Mouse (Mus musculus): ENCODE measurements around the gene Erv3. TPM values are rescaled to one million over a fixed set of nuclear protein-coding genes. Genes with fewer than 3 reads are reported as not detected.

The Erv3 gene
- polyA plus RNA-seq, 1 experiment from 2014 or later, result not detected

DNA sequence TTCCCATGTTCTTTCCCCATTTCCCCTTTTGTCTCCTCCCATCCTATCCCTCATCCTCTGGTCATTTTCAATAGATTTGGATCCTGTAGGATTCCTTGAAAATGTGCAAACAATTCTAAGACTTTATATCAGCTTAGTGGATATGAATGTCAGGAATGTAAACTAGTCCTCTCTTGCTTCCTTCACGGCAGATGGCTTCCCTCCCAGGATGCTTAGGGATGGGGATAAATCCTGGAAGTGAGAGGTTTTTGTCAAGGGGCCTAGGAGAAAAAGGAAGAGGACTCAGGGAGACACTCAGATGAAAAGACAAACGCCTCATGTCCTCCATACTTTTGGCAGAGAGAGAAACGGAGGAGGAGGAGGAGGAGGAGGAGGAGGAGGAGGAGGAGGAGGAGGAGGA, 42.9 kb upstream of the Erv3 start:
- Histone ChIP-seq H3K27me3 (ENCODE audit: control insufficient read depth, insufficient read depth, low read length) (no peaks in the 10 kb centered on the region), H3K9me3 (ENCODE audit: control insufficient read depth, low read length) (no peaks in the 10 kb centered on the region), H3K27ac (replicated peaks; ENCODE audit: low read depth, low read length) (no peak overlapping the region), H3K4me2 (ENCODE audit: low read depth, severe bottlenecking) (no peak overlapping the region), H3K36me3 (ENCODE audit: control insufficient read depth, insufficient read depth, low read length) (no peaks in the 10 kb centered on the region), H3K4me3 (ENCODE audit: low read depth, low read length) (no peak overlapping the region), H3K9ac (ENCODE audit: low read length) (no peak overlapping the region), H3K4me1 (ENCODE audit: control insufficient read depth, insufficient read depth, low read length) (no peaks in the 10 kb centered on the region)
- WGBS, result 39% methylated on average over 2 of the region's 3 CpGs
- no peak for ATAC-seq (ENCODE audit: insufficient number of reproducible peaks, low FRiP score, low TSS enrichment, low read depth)
- DNase-seq (ENCODE audit: low spot score), result no peak

DNA sequence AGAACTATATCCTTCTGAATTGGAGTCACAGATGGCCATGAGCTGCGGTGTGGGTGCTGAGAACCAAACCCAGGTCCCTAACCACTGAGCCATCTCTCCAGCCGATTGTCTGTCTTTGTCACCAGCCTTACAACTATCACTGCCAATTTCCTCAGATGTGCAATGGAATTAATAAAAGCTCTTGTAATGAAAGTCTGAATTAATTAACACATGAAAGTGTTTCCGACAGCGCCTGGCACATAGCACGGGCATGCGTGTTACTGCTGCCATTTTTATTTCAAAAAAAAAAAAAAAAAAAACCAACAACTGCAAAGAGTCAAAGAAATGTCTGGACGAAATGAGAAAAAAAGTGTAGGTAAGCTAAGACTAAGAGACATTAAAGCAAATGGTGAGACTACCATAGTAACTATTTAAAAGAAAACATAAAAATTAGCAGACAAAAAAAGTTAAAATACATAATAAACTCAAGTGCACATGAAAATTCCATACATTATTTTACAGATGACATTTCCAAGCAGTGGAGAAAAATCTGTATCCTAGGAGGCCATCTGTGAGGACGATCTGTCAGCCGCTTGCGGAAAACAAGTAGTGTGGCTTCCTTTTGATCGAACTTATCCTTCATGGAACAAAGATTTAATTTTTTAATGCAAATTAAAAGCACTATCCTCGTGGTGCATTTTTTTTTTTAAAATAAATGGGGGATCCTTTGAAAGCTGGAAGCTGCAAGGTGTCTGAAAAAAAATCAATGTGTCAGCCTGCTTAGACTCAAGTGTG, 38.0 kb upstream of the Erv3 start:
- H3K4me2 ChIP-seq (ENCODE audit: low read depth, severe bottlenecking), result no peak overlapping the region
- H3K9ac ChIP-seq (ENCODE audit: low read length), result no peak overlapping the region
- DNase-seq (ENCODE audit: low spot score) (no peak), ATAC-seq (ENCODE audit: insufficient number of reproducible peaks, low FRiP score, low TSS enrichment, low read depth) (no peak)
- no peaks in the 10 kb centered on the region for H3K4me1 ChIP-seq (ENCODE audit: control insufficient read depth, insufficient read depth, low read length)
- H3K27me3 ChIP-seq (ENCODE audit: control insufficient read depth, insufficient read depth, low read length), result no peaks in the 10 kb centered on the region
- H3K36me3 ChIP-seq (ENCODE audit: control insufficient read depth, insufficient read depth, low read length), result no peaks in the 10 kb centered on the region
- 92% methylated on average over 12 of the region's 12 CpGs for WGBS
- no peak overlapping the region for H3K27ac ChIP-seq (replicated peaks; ENCODE audit: low read depth, low read length)
- no peak overlapping the region for H3K4me3 ChIP-seq (ENCODE audit: low read depth, low read length)
- no peaks in the 10 kb centered on the region for H3K9me3 ChIP-seq (ENCODE audit: control insufficient read depth, low read length)

DNA sequence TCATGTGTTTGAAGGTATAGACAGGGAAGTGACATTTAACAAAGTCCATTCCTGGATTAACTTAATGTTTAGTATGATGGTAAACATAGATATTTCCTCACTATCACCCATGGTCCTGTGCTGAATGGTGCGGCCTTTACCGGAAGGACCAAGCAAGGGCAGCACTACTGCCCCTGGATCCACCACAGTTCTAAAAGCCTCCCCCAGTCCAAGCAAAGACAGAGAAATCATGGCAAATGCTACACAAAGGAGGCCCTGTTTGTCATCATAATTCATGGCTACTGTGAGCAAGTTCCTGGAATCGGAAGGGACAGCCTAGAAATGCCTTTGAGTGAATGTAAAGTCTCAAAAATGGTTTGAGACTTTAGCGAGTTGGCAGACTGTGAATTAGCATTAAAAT, 36.5 kb upstream of the Erv3 start:
- no peak overlapping the region for H3K27ac ChIP-seq (replicated peaks; ENCODE audit: low read depth, low read length)
- no peak for ATAC-seq (ENCODE audit: insufficient number of reproducible peaks, low FRiP score, low TSS enrichment, low read depth)
- no peak overlapping the region for H3K9ac ChIP-seq (ENCODE audit: low read length)
- WGBS, result 92% methylated on average over 4 of the region's 4 CpGs
- no peaks in the 10 kb centered on the region for H3K9me3 ChIP-seq (ENCODE audit: control insufficient read depth, low read length)
- H3K27me3 ChIP-seq (ENCODE audit: control insufficient read depth, insufficient read depth, low read length), result no peaks in the 10 kb centered on the region
- no peak overlapping the region for H3K4me3 ChIP-seq (ENCODE audit: low read depth, low read length)
- no peaks in the 10 kb centered on the region; the same call in 1 of the 2 replicates for H3K4me1 ChIP-seq (ENCODE audit: control insufficient read depth, insufficient read depth, low read length)
- no peak for DNase-seq (ENCODE audit: low spot score)
- no peak overlapping the region for H3K4me2 ChIP-seq (ENCODE audit: low read depth, severe bottlenecking)
- no peaks in the 10 kb centered on the region for H3K36me3 ChIP-seq (ENCODE audit: control insufficient read depth, insufficient read depth, low read length)

DNA sequence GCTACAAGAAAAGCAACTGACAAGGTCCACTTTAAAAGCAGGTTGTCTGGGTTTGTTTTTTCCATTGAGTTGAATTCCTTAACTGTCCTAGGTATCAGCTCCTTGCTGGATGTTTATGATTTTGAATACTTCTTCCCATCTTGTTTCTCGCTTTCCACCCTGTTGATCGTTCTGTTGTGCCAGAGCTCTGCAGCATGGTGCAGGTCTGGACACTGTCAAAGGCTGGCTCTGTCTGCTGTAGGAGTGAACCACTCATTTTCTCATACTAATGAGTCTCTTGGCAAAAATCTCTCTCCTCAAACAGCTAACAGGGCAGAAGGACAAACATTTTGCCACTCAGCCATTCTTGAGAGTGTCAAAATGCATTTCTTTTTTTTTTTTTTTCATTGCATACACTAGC, 35.6 kb upstream of the Erv3 start:
- H3K4me1 ChIP-seq (ENCODE audit: control insufficient read depth, insufficient read depth, low read length), result no peaks in the 10 kb centered on the region; the same call in 1 of the 2 replicates
- H3K27ac ChIP-seq (replicated peaks; ENCODE audit: low read depth, low read length), result no peak overlapping the region
- no peak overlapping the region for H3K4me3 ChIP-seq (ENCODE audit: low read depth, low read length)
- ATAC-seq (ENCODE audit: insufficient number of reproducible peaks, low FRiP score, low TSS enrichment, low read depth) (no peak), DNase-seq (ENCODE audit: low spot score) (no peak)
- H3K9me3 ChIP-seq (ENCODE audit: control insufficient read depth, low read length), result no peaks in the 10 kb centered on the region
- H3K36me3 ChIP-seq (ENCODE audit: control insufficient read depth, insufficient read depth, low read length), result no peaks in the 10 kb centered on the region
- H3K9ac ChIP-seq (ENCODE audit: low read length), result no peak overlapping the region
- H3K4me2 ChIP-seq (ENCODE audit: low read depth, severe bottlenecking), result no peak overlapping the region
- no peaks in the 10 kb centered on the region for H3K27me3 ChIP-seq (ENCODE audit: control insufficient read depth, insufficient read depth, low read length)
- 61% methylated on average over 2 of the region's 2 CpGs for WGBS

DNA sequence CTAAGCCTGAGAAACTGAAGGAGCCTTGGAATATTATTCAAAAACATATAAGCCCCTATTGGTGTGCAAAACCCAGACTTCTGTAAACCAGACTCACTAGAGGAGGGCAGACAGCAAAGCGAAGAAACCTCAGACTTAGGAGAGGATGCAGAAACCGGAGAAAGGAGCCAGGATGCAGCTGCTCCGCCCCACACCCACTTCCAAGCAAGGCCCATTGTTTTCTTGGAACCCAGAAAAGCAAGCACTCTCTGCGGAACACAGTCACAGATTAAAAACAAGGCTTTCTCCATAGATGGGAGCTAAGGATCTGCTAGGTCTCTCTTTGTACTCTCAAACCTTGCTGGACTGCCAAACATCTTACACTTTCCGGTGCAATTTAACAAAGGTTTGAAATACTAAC, 33.0 kb upstream of the Erv3 start:
- DNase-seq (ENCODE audit: low spot score) (no peak), ATAC-seq (ENCODE audit: insufficient number of reproducible peaks, low FRiP score, low TSS enrichment, low read depth) (no peak)
- H3K27me3 ChIP-seq (ENCODE audit: control insufficient read depth, insufficient read depth, low read length), result no peaks in the 10 kb centered on the region
- H3K9me3 ChIP-seq (ENCODE audit: control insufficient read depth, low read length), result no peaks in the 10 kb centered on the region
- WGBS, result 58% methylated on average over 5 of the region's 5 CpGs
- peaks cover 7% of the 10 kb centered on the region; the same call in 1 of the 2 replicates for H3K4me1 ChIP-seq (ENCODE audit: control insufficient read depth, insufficient read depth, low read length)
- H3K36me3 ChIP-seq (ENCODE audit: control insufficient read depth, insufficient read depth, low read length), result no peaks in the 10 kb centered on the region
- no peak overlapping the region for H3K4me3 ChIP-seq (ENCODE audit: low read depth, low read length)
- H3K4me2 ChIP-seq (ENCODE audit: low read depth, severe bottlenecking), result no peak overlapping the region
- H3K9ac ChIP-seq (ENCODE audit: low read length), result no peak overlapping the region
- H3K27ac ChIP-seq (replicated peaks; ENCODE audit: low read depth, low read length), result no peak overlapping the region

DNA sequence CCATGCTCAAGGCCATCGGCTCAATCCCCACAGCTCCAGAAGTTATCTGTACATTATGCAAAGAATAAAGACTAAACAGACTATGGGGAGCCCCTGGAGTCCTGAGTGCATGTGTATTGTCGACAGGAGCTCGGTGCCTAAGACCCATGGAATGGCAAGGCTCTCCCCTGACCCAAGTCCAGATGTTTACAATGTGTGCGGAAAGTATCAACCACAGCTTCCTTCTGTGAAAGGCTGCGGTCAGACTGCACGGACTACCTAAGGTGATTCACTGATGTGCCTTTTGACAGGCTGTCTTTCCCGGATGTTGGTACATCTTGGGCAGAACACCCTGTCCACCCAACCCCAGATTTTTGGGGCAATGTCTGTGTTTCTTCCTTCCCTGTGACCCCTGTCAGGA, 28.7 kb upstream of the Erv3 start:
- 71% methylated on average over 7 of the region's 7 CpGs for WGBS
- H3K9ac ChIP-seq (ENCODE audit: low read length), result no peak overlapping the region
- no peak overlapping the region for H3K4me2 ChIP-seq (ENCODE audit: low read depth, severe bottlenecking)
- ATAC-seq (ENCODE audit: insufficient number of reproducible peaks, low FRiP score, low TSS enrichment, low read depth) (no peak), DNase-seq (ENCODE audit: low spot score) (no peak)
- peaks cover 7% of the 10 kb centered on the region; the same call in 1 of the 2 replicates for H3K4me1 ChIP-seq (ENCODE audit: control insufficient read depth, insufficient read depth, low read length)
- H3K36me3 ChIP-seq (ENCODE audit: control insufficient read depth, insufficient read depth, low read length), result no peaks in the 10 kb centered on the region
- no peaks in the 10 kb centered on the region for H3K9me3 ChIP-seq (ENCODE audit: control insufficient read depth, low read length)
- no peak overlapping the region for H3K4me3 ChIP-seq (ENCODE audit: low read depth, low read length)
- no peaks in the 10 kb centered on the region for H3K27me3 ChIP-seq (ENCODE audit: control insufficient read depth, insufficient read depth, low read length)
- no peak overlapping the region for H3K27ac ChIP-seq (replicated peaks; ENCODE audit: low read depth, low read length)

DNA sequence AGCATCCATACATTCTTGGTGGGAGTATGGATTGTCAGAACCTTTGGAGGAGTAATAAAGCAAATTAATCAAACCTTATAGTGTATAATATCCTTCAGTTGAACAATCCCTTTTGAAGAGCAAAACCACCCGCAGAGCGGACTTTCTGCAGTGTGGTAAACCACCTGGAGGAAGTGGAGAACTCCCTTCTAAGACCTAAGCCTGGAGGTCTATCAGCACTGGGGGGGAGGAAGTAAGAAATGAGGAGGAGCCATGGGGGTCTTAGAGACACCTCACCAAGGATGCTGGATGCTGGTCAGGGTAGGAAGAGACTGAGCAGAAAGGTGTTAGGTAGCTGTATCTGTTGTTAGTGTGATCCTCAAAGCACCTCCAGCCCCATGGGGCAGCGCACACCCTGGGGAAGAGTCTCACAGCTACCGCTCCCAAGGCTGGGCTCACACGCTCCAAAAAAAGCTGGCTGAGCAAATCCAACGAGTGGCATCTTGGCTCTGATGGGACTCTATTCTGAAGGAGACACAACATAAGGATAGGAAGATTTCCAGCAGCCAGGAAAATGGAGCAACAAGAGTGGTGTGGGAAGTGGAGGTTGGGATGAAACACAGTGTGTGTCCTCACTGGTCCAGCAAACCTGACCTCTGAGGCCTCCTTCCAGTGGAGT, 27.1 kb upstream of the Erv3 start:
- Histone ChIP-seq H3K4me3 (ENCODE audit: low read depth, low read length) (no peak overlapping the region), H3K4me1 (ENCODE audit: control insufficient read depth, insufficient read depth, low read length) (peaks cover 7% of the 10 kb centered on the region; the same call in 1 of the 2 replicates), H3K36me3 (ENCODE audit: control insufficient read depth, insufficient read depth, low read length) (no peaks in the 10 kb centered on the region), H3K9me3 (ENCODE audit: control insufficient read depth, low read length) (no peaks in the 10 kb centered on the region), H3K27me3 (ENCODE audit: control insufficient read depth, insufficient read depth, low read length) (no peaks in the 10 kb centered on the region), H3K27ac (replicated peaks; ENCODE audit: low read depth, low read length) (no peak overlapping the region), H3K4me2 (ENCODE audit: low read depth, severe bottlenecking) (no peak overlapping the region), H3K9ac (ENCODE audit: low read length) (no peak overlapping the region)
- no peak for ATAC-seq (ENCODE audit: insufficient number of reproducible peaks, low FRiP score, low TSS enrichment, low read depth)
- 86% methylated on average over 6 of the region's 6 CpGs for WGBS
- no peak for DNase-seq (ENCODE audit: low spot score)

DNA sequence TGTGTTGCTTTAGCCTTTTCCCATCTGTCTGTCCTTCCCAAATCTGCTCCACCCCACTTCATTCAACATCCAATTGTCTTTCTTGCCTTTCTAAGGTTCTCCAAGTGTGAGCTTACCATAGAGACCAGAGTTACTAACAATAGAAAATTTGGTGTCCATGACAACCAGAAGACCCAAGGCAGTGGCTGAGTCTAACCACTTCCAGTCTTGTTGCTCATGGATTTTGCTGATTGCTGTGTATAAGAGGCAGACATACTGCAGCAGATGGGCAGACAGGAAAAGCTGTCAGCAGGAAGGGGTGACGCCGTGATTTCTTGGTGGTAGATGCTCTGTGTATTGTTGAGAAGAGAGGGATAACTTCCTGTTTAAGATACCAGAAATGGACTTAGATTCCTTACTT, 23.6 kb upstream of the Erv3 start:
- no peak overlapping the region for H3K4me2 ChIP-seq (ENCODE audit: low read depth, severe bottlenecking)
- no peaks in the 10 kb centered on the region for H3K9me3 ChIP-seq (ENCODE audit: control insufficient read depth, low read length)
- no peaks in the 10 kb centered on the region for H3K27me3 ChIP-seq (ENCODE audit: control insufficient read depth, insufficient read depth, low read length)
- DNase-seq (ENCODE audit: low spot score), result no peak
- H3K4me3 ChIP-seq (ENCODE audit: low read depth, low read length), result no peak overlapping the region
- H3K9ac ChIP-seq (ENCODE audit: low read length), result no peak overlapping the region
- no peak for ATAC-seq (ENCODE audit: insufficient number of reproducible peaks, low FRiP score, low TSS enrichment, low read depth)
- WGBS, result 81% methylated on average over 2 of the region's 2 CpGs
- H3K36me3 ChIP-seq (ENCODE audit: control insufficient read depth, insufficient read depth, low read length), result no peaks in the 10 kb centered on the region
- no peak overlapping the region for H3K27ac ChIP-seq (replicated peaks; ENCODE audit: low read depth, low read length)
- H3K4me1 ChIP-seq (ENCODE audit: control insufficient read depth, insufficient read depth, low read length), result no peaks in the 10 kb centered on the region
